Mouse (Mus musculus): Measurements from ENCODE around the gene Cttnbp2nl.

Gene Cttnbp2nl

GRCm38 (mm10) chr3:105052937-105053697, at the start of gene Cttnbp2nl:
Cttnbp2nl (minus strand) TSS chr3:105053146.
- DNase-seq (ENCODE audit: extremely low read depth, low read depth, low spot score) = peak; percentile 88

GRCm38 (mm10) chr3:105100270-105100589, 47.3 kb upstream of the Cttnbp2nl start:
- DNase-seq (ENCODE audit: extremely low read depth, low read depth, low spot score) = no peak

GRCm38 (mm10) chr3:105099526-105100269, 46.8 kb upstream of the Cttnbp2nl start:
- DNase-seq (ENCODE audit: extremely low read depth, low read depth, low spot score) = no peak

GRCm38 (mm10) chr3:105097581-105097980, 44.6 kb upstream of the Cttnbp2nl start:
- no peak for DNase-seq (ENCODE audit: extremely low read depth, low read depth, low spot score)

GRCm38 (mm10) chr3:105095026-105095425, 42.1 kb upstream of the Cttnbp2nl start:
- no peak for DNase-seq (ENCODE audit: extremely low read depth, low read depth, low spot score)

- DNase-seq (ENCODE audit: extremely low read depth, low read depth, low spot score) = no peak
Measured at GRCm38 (mm10) chr3:105094448-105094847, 41.5 kb upstream of the Cttnbp2nl start.

- no peak for DNase-seq (ENCODE audit: extremely low read depth, low read depth, low spot score)
Measured at GRCm38 (mm10) chr3:105092721-105093505, 40.0 kb upstream of the Cttnbp2nl start.

GRCm38 (mm10) chr3:105090981-105091380, 38.0 kb upstream of the Cttnbp2nl start:
- DNase-seq (ENCODE audit: extremely low read depth, low read depth, low spot score) = no peak

- no peak for DNase-seq (ENCODE audit: extremely low read depth, low read depth, low spot score)
Measured at GRCm38 (mm10) chr3:105090147-105090546, 37.2 kb upstream of the Cttnbp2nl start.

GRCm38 (mm10) chr3:105088638-105089037, 35.7 kb upstream of the Cttnbp2nl start:
- DNase-seq (ENCODE audit: extremely low read depth, low read depth, low spot score) = no peak

- no peak for DNase-seq (ENCODE audit: extremely low read depth, low read depth, low spot score)
Measured at GRCm38 (mm10) chr3:105087344-105087743, 34.4 kb upstream of the Cttnbp2nl start.

- no peak for DNase-seq (ENCODE audit: extremely low read depth, low read depth, low spot score)
Measured at GRCm38 (mm10) chr3:105078231-105078826, 25.4 kb upstream of the Cttnbp2nl start.

GRCm38 (mm10) chr3:105075796-105076195, 22.9 kb upstream of the Cttnbp2nl start:
- DNase-seq (ENCODE audit: extremely low read depth, low read depth, low spot score) = no peak

GRCm38 (mm10) chr3:105072536-105072935, 19.6 kb upstream of the Cttnbp2nl start:
- DNase-seq (ENCODE audit: extremely low read depth, low read depth, low spot score) = no peak

- no peak for DNase-seq (ENCODE audit: extremely low read depth, low read depth, low spot score)
Measured at GRCm38 (mm10) chr3:105071251-105071650, 18.3 kb upstream of the Cttnbp2nl start.

- DNase-seq (ENCODE audit: extremely low read depth, low read depth, low spot score) = no peak
Measured at GRCm38 (mm10) chr3:105070553-105070952, 17.6 kb upstream of the Cttnbp2nl start.

- no peak for DNase-seq (ENCODE audit: extremely low read depth, low read depth, low spot score)
Measured at GRCm38 (mm10) chr3:105066544-105066943, 13.6 kb upstream of the Cttnbp2nl start, which contains the start of gene 4930564D02Rik. 4930564D02Rik (plus strand) TSS chr3:105066844.

- DNase-seq (ENCODE audit: extremely low read depth, low read depth, low spot score) = no peak
Measured at GRCm38 (mm10) chr3:105062676-105063075, 9.7 kb upstream of the Cttnbp2nl start.

- no peak for DNase-seq (ENCODE audit: extremely low read depth, low read depth, low spot score)
Measured at GRCm38 (mm10) chr3:105061991-105062390, 9.0 kb upstream of the Cttnbp2nl start.

GRCm38 (mm10) chr3:105061496-105061895, 8.6 kb upstream of the Cttnbp2nl start:
- no peak for DNase-seq (ENCODE audit: extremely low read depth, low read depth, low spot score)

- no peak for DNase-seq (ENCODE audit: extremely low read depth, low read depth, low spot score)
Measured at GRCm38 (mm10) chr3:105060992-105061391, 8.0 kb upstream of the Cttnbp2nl start.

Measured in fat pad, adult 2 months (tissue).